Mouse (Mus musculus): ENCODE results near the gene C1qtnf3.

- TF ChIP-seq CTCF (conservative IDR thresholded peaks at IDR 0.05; ENCODE audit: low read length): no peak
- no peak for TF ChIP-seq NANOG (IDR thresholded peaks at IDR 0.05; ENCODE audit: borderline replicate concordance, low read length)
Measured at GRCm38 (mm10) chr15:10951951-10952759, at the start of gene C1qtnf3.

All from E14TG2a.4 (cell line).